Mouse (Mus musculus) sigmoid colon, adult 10 weeks (tissue): ENCODE data around the gene Bckdhb. TPM values are rescaled to one million over a fixed set of nuclear protein-coding genes. Genes with fewer than 3 reads are reported as not detected.

Experiments used
- polyA plus RNA-seq: library from polyadenylated mRNA; stranded (reverse); fragments of 350-450 nt; fragmentation: Illumina TruSeq; extraction: RNeasy Lipid Tissue Mini Kit (QIAGEN cat#74804); gene quantifications from one replicate; pipeline ENCODE4 v1.2.3, GENCODE M21; 2014; ENCODE audit warnings: low read depth, low replicate concordance

Bckdhb gene
- polyA plus RNA-seq, result 52.6 TPM

GRCm38 (mm10) chr9:83924878-83925687 is at the start of gene Bckdhb:
Gene Bckdhb, plus strand, starts transcription at chr9:83925145.

Other genes starting within 250 kb of the Bckdhb start
- gene Elovl4, start 118.9 kb upstream of the Bckdhb start, polyA plus RNA-seq, result 1.3 TPM
- 12.9 TPM for gene Ttk, start 90.5 kb upstream of the Bckdhb start, polyA plus RNA-seq